Mouse (Mus musculus) central nervous system, embryonic 18 days (tissue): ENCODE results near the gene Scn1b. TPM values are rescaled to one million over a fixed set of nuclear protein-coding genes. Genes with fewer than 3 reads are reported as not detected.

Experiments
- polyA plus RNA-seq: library from polyadenylated mRNA; depleted of rRNA; stranded (reverse); fragments of >200 nt; gene quantifications from 2 replicates; pipeline ENCODE4 v1.2.3, GENCODE M21; 2012; rRNA removed

Scn1b gene
- polyA plus RNA-seq, result 40.6 and 44.1 TPM in 2 replicates

DNA sequence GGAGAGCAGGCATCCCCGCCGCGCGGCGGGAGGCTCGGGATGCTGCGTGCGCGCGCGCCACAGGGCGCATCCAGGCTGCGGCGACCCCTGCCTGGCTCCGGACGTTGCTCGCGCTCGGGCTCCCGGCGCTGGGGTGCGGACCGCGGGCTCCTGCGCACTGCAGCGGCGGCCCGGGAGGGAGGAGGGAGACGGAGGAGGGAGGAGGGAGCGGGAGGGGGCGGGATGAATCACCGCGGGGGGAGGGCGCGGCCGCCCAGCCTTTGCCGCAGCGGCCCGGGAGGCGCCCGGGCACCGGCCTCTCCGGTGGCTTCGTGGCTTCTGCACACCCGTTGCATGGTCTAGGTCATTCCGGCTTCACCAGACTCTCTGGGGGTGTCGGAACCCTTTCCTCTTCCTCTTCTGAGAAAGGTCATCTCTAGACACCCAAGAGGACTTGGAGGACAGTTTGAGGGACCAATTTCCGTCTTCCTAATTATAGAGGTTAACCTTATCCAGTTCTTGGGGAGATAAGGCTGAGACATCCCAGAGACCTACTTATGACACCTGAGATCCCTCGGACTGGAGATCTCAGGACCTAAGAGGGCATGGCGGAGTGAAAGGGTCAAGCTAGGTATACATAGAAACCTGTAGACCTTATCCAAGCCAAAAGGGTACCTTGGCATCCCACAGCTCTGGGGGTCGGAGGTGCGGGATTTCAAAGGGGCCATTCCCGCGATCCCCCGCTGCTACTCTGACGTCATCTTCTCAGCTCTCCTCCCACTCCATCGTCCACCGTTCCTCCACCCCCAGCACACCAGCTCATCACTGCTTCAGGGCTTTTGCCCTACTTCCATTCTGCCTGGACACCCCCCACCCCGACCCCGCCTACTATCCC lies at the start of gene Scn1b:
Scn1b (minus strand) TSS at position 153 of the 874 bp plus-strand sequence.

GRCm38 (mm10) chr7:31155296-31156033 lies 28.7 kb upstream of the Scn1b start, which contains the start of gene Gramd1a:
Gramd1a (minus strand) TSS chr7:31155896.

GRCm38 (mm10) chr7:31115182-31115581 lies 11.6 kb downstream of the Scn1b start, which contains the start of gene Hpn:
Hpn (minus strand) TSS chr7:31115290.

DNA sequence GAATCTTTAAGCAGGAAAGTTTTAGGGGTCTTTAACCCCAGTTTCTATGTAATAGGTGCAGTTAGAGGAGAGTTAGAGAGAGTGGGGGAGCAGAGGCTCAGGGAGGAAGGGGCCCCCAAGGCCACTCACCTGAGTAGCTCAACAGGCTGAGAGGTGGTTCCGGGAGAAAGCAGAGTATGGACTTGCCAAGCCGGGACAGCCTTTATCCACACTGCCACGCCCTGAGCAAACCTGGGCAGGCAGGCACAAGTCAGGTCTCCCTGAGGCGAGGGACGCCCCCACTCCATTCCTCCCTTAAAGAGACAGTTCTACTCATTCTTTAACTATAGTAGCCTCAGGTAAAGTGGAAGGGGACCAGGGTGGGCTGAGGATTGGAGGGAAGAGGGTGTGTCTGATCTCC lies 50.3 kb downstream of the Scn1b start, which contains the start of gene Fxyd3:
Fxyd3 (minus strand) TSS at position 213 of the 400 bp plus-strand sequence.

Other genes with a start within 250 kb of the Scn1b start
- 0.05 and 0.28 TPM in 2 replicates for gene Cd22, start 246.7 kb downstream of the Scn1b start, polyA plus RNA-seq
- 2.1 and 3.7 TPM in 2 replicates for gene Mag, start 212.1 kb downstream of the Scn1b start, polyA plus RNA-seq
- not detected in 2 replicates for gene Hamp2, start 202.3 kb downstream of the Scn1b start, polyA plus RNA-seq
- 0.30 TPM in 1 of 2 replicates, not detected in the other for gene Hamp, start 183.0 kb downstream of the Scn1b start, polyA plus RNA-seq
- 151 and 162 TPM in 2 replicates for gene Usf2, start 170.2 kb downstream of the Scn1b start, polyA plus RNA-seq
- gene Lsr, start 153.5 kb downstream of the Scn1b start, polyA plus RNA-seq, result 15.1 and 19.2 TPM in 2 replicates
- 0.39 and 0.44 TPM in 2 replicates for gene Fam187b, start 153.2 kb downstream of the Scn1b start, polyA plus RNA-seq
- 25.6 and 27.1 TPM in 2 replicates for gene Fxyd5, start 84.5 kb downstream of the Scn1b start, polyA plus RNA-seq
- gene Fxyd7, start 75.5 kb downstream of the Scn1b start, polyA plus RNA-seq, result 181 and 192 TPM in 2 replicates
- 15.8 and 27.5 TPM in 2 replicates for gene Fxyd1, start 69.8 kb downstream of the Scn1b start, polyA plus RNA-seq
- 1.1 and 2.0 TPM in 2 replicates for gene Lgi4, start 67.7 kb downstream of the Scn1b start, polyA plus RNA-seq
- 0.12 and 1.5 TPM in 2 replicates for gene Fxyd3, start 50.3 kb downstream of the Scn1b start, polyA plus RNA-seq
- gene Hpn, start 11.7 kb downstream of the Scn1b start, polyA plus RNA-seq, result 0.83 and 0.88 TPM in 2 replicates
- gene Gramd1a, start 28.9 kb upstream of the Scn1b start, polyA plus RNA-seq, result 407 and 430 TPM in 2 replicates
- gene Scgb2b2, start 163.5 kb upstream of the Scn1b start, polyA plus RNA-seq, result not detected in 2 replicates
- not detected in 2 replicates for gene Scgb1b2, start 164.8 kb upstream of the Scn1b start, polyA plus RNA-seq
- not detected in 2 replicates for gene Scgb2b3, start 235.1 kb upstream of the Scn1b start, polyA plus RNA-seq
- not detected in 2 replicates for gene Scgb1b3, start 248.6 kb upstream of the Scn1b start, polyA plus RNA-seq